Mouse (Mus musculus) skeletal muscle tissue, postnatal 0 days (tissue): ENCODE measurements around the gene Trmt44. TPM values are rescaled to one million over a fixed set of nuclear protein-coding genes. Genes with fewer than 3 reads are reported as not detected.

Source experiments
- polyA plus RNA-seq: library from polyadenylated mRNA; unstranded; fragments of >200 nt; fragmentation: Nextera tagmentation; extraction: Ambion mirVana; gene quantifications from 2 replicates; pipeline ENCODE4 v1.2.1, GENCODE M21; 2015

Gene Trmt44
- polyA plus RNA-seq = 1.9 and 2.4 TPM in 2 replicates

DNA sequence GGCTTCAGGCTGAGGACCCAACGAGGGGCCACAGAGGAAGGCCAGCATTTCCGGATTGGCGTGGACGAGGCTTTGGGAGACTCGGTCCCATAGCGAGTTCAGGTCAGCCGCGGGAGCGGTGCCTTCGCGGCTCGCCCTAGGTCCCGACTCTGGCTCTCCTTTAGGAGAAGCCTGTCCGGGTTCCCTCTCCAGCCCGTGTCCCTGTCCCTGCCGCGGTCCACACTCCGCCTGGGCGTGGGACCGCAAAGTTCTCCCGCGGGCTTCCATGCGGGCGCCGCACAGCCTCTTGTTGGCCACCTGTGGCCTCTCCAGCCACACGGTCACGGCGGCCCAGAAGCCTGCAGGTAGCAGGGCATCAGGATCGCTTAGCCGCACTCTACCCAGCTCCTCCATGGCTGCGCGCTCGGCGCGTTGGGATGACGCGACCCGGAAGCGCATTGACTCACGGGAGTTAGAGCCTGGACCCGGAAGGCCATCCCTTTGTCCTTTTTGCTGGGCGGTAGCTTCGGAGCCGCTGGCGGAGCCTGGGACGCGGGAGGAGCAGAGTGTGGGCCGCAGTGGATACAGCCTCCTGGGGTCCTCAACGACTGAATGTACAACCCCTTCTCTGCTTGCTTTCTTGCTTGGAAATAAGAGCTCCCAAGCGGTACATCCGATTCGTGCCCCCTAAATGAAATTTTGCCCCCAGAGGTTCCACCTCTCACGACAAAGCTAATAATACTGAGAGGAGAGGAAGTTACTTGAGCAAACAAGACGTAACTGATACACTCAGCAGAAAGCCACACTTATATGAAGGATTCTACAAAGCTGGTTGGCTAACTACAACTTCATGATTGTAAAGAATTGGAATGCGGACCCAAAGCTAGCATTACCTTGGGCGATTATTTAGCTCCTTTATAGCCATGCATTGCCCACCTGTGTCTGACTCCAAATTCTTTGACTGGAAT is at the start of gene Trmt44:
Trmt44 (minus strand) TSS at position 418 of the 947 bp plus-strand sequence.

DNA sequence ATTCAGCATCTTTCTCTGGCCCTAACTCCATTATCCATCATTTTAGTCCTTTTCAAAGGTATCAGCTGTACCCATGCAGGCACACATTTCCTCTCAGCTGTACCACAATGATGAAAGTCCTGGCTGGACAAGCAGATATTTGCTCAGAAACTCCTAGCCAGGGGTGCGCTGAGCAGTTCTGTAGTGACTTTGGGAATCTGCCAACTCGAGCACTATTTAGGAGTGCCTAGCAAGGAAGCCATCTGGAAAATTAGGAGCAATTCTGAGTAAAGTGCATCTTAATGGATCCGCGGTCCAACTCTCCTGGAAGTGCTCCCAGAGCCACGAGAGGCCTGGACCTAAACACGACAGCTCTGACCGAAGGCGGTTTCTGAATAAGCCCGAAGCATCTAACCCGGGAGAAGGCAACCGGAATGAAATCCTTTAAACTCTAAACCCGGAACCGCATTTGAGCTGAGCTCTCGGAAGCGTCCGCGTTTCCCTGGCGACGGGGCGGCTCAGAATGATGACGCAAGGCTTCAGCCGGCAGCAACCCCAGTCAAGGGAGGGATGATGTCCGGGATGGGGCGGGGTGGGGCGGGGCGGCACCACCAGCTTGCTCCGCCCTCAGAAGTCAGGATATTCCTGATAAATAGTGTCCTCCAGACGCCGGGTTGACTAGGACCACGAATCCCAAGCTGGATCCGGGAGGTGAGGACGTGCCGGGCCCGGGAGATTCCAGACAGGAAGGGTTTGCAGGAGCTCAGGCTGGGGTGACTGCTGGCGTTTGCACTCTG is 7.8 kb upstream of the Trmt44 start, which contains the start of gene Acox3:
Acox3 (plus strand) TSS at position 596 of the 776 bp plus-strand sequence.

DNA sequence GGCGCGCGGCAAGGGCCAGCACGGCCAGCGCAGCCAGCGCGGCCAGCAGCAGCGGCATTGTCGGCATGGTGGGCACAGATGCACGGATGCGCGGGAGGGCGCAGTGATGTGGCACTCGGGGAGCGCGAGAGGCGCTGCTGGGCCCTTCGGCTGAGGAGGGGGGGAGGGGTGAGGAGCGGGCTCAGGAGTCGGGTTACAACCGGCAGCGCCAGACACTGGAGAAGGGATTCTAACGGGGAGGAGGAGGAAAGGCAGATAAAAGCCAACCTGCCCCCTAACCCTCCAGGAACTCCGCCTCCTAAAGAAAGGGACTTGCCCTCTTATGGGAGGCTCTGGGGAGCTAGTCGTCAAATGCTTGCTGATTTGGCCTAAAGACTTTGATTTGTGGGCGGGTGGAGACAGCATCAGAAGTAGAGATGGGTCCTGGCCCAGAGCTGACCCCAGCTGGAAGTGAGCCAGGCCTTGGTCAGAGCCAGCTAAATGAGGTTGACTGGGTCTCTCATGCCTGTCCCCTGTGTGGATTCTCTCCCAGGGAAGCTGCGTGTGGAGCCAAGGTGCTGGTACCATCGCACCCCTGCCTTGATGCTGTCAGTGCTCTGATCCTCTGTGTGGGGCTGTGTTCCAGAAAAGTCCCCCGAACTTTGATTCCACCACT is 49.3 kb downstream of the Trmt44 start, which contains the start of gene Cpz:
Cpz (minus strand) TSS at position 230 of the 655 bp plus-strand sequence.

Other genes starting within 250 kb of the Trmt44 start
- gene Hmx1, start 186.0 kb downstream of the Trmt44 start, polyA plus RNA-seq = not detected in 2 replicates
- gene Cpz, start 49.4 kb downstream of the Trmt44 start, polyA plus RNA-seq = 7.7 and 21.5 TPM in 2 replicates
- gene Acox3, start 8.0 kb upstream of the Trmt44 start, polyA plus RNA-seq = 6.0 and 6.6 TPM in 2 replicates
- 60.7 and 91.4 TPM in 2 replicates for gene Htra3, start 104.7 kb upstream of the Trmt44 start, polyA plus RNA-seq
- gene Sh3tc1, start 164.9 kb upstream of the Trmt44 start, polyA plus RNA-seq = 4.1 and 4.6 TPM in 2 replicates
- 25.2 and 28.9 TPM in 2 replicates for gene Ablim2, start 182.8 kb upstream of the Trmt44 start, polyA plus RNA-seq